Mouse (Mus musculus) neural tube, embryonic 13.5 days (tissue): Measurements from ENCODE around the gene Mup11. TPM values are rescaled to one million over a fixed set of nuclear protein-coding genes. Genes with fewer than 3 reads are reported as not detected.
"Not testable (repeated sequence)": the region's sequence is repeated elsewhere in the genome, so short reads cannot be mapped to it uniquely, and the experiment has no call there.

Source experiments
- ATAC-seq: fragments of 200-750 bp; cut with Nextera tagmentation; 2 replicates; pipeline ENCODE4 v1.8.0; 2017; ENCODE audit warnings: low read depth, mild to moderate bottlenecking, moderate TSS enrichment, moderate library complexity
- H3K27ac ChIP-seq: fragments of 300-500 bp; sonication (generic); replicated peaks from 2 replicates; pipeline ENCODE4 v1.5.1; 2015; ENCODE audit warnings: moderate library complexity, mild to moderate bottlenecking, inconsistent platforms
- H3K27me3 ChIP-seq: fragments of 300-500 bp; sonication (generic); 2 replicates; pipeline ENCODE4 v1.6.1; 2015; ENCODE audit warnings: mild to moderate bottlenecking, inconsistent platforms
- H3K36me3 ChIP-seq: fragments of 300-500 bp; sonication (generic); 2 replicates; pipeline ENCODE4 v1.6.1; 2015; ENCODE audit warnings: mild to moderate bottlenecking, inconsistent platforms
- H3K4me1 ChIP-seq: fragments of 300-500 bp; sonication (generic); replicated peaks from 2 replicates; pipeline ENCODE4 v1.6.1; 2015; ENCODE audit warnings: inconsistent platforms
- H3K4me2 ChIP-seq: fragments of 300-500 bp; sonication (generic); 2 replicates; pipeline ENCODE4 v1.6.1; 2015; ENCODE audit warnings: inconsistent platforms, mild to moderate bottlenecking, moderate library complexity
- H3K4me3 ChIP-seq: fragments of 300-500 bp; sonication (generic); 2 replicates; pipeline ENCODE4 v1.5.1; 2015; ENCODE audit warnings: mild to moderate bottlenecking, inconsistent platforms
- H3K9ac ChIP-seq: fragments of 300-500 bp; sonication (generic); 2 replicates; pipeline ENCODE4 v1.6.1; 2015; ENCODE audit warnings: moderate library complexity, mild to moderate bottlenecking, inconsistent platforms
- H3K9me3 ChIP-seq: fragments of 300-500 bp; sonication (generic); 2 replicates; pipeline ENCODE4 v1.6.1; 2016; ENCODE audit warnings: inconsistent platforms
- WGBS: fragments of 180-500 bp; shearing (Covaris S2); methylation state at CpG from one replicate; pipeline ENCODE4 v1.1.7; 2015; 5-methylcytosine and 5-hydroxymethylcytosine counted together
- polyA plus RNA-seq: library from polyadenylated mRNA; unstranded; fragments of >200 nt; fragmentation: Nextera tagmentation; extraction: Ambion mirVana; gene quantifications from 2 replicates; pipeline ENCODE4 v1.2.1, GENCODE M21; 2015

Mup11 gene
- polyA plus RNA-seq = not detected in 2 replicates

- H3K9ac ChIP-seq, H3K27ac ChIP-seq, H3K27me3 ChIP-seq, ATAC-seq, H3K36me3 ChIP-seq, H3K4me2 ChIP-seq, H3K4me3 ChIP-seq, H3K9me3 ChIP-seq, H3K4me1 ChIP-seq: not testable (repeated sequence)
- 93% methylated on average over 4 of the region's 5 CpGs for WGBS
Measured at GRCm38 (mm10) chr4:60662311-60662710, at the start of gene Mup11. Gene Mup11, minus strand, starts transcription at chr4:60662411.

Other genes with a start within 250 kb of the Mup11 start
- gene Mup9, start 240.5 kb downstream of the Mup11 start, polyA plus RNA-seq = not detected in 2 replicates
- gene Mup1, start 160.5 kb downstream of the Mup11 start, polyA plus RNA-seq = not detected in 2 replicates
- not detected in 2 replicates for gene Mup10, start 80.2 kb downstream of the Mup11 start, polyA plus RNA-seq
- gene Mup12, start 78.9 kb upstream of the Mup11 start, polyA plus RNA-seq = not detected in 2 replicates
- not detected in 2 replicates for gene Mup22, start 159.1 kb upstream of the Mup11 start, polyA plus RNA-seq